Mouse (Mus musculus): ENCODE measurements at regions not wholly inside any gene's neighbourhood (a gene's known extent, or its start where the extent isn't known, plus 50 kb on each side); places are given as distances from the start of the nearest gene placed in this dataset.

DNA sequence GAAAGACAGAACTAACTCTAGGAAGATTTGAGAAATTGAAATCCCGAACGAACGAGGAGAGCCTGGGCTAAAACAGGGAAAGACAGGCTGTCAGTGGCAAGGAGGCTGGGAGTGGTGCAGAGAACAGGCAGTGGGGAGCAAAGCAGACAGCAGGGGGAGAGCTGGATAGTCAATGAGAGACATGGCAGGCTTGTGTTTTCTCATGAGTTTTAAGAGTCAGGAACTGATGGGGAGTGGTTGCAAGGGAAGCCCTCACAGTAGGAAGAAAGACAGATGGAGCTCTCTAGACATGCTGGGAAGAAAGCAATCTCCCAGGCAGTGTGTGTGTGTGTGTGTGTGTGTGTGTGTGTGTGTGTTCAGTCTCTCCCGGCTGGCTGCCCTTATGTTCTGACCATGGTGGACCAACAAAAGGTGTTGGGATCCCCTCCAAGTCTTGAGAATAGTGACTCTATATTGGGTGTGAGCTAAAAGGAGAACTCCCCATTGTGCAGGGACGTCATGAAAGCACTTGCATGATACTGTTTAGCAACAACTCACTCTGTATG, 577.9 kb downstream of the Plcl1 start:
- in situ Hi-C loops (cut with MboI, MseI) = no loop called here

DNA sequence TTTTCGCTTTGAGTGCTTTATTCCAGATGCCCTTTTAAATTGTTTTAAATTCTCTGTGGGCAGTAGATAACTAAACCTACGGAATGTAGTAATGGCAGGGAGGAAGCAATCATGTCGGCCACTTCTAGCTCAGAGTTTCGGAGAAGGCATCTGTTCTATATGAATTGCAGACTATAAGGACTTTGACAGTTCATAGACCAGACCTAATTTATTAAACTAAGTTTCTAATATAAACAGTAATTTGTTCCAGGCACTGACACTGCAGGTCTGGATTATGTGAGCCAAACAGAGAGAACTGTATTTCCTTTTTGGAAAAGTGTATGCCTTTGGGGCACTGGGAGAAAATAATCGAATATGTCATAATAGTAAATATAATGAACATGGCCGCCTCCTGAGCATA, 591.4 kb downstream of the Plcl1 start:
- in situ Hi-C loops (cut with MboI, MseI) = no loop called here

Data from regulatory T cell (primary cell).